Comparison of ENCODE assay signal across 7 mouse cellular contexts in the genomic region with DNA sequence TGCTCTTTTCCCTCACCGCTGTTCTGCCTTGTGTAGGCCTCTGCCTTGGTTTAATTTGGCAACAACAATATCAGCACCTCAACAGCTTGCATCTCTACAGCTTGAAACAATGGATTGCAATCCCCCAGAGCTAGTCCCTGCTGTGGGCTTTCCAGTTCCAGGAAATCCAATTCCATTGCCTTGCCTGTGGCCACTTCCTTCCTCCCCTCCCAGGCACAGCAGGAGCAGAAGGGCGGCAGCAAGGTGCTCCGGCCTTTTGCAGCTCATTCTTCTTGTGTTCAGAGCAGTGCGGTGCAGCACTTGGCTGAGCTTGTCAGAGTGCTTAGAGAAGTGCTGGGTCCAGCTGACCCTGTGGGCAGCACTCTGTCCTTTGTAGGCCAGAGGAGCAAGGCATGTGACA.
DNase-seq lines count a peak whose midpoint lies in the region; ATAC-seq and TF ChIP-seq lines count a peak whose summit lies in the region.

No protein-coding gene starts in this region.

- WGBS in kidney, postnatal 0 days = 53% methylated on average over 4 of the region's 4 CpGs

- H3K9me3 ChIP-seq in ES-Bruce4 (replicated peaks; ENCODE audit: control insufficient read depth, insufficient read depth, low read length, poor library complexity, severe bottlenecking) = no peaks in the 10 kb centered on the region
- H3K9me3 ChIP-seq in kidney, postnatal 0 days (replicated peaks; ENCODE audit: low read length) = no peaks in the 10 kb centered on the region

- no peaks in the 10 kb centered on the region for H3K36me3 ChIP-seq in ES-Bruce4 (ENCODE audit: control insufficient read depth, insufficient read depth, low read length, poor library complexity, severe bottlenecking)
- H3K36me3 ChIP-seq in kidney, postnatal 0 days (ENCODE audit: insufficient read depth, low read length) = peaks cover 42% of the 10 kb centered on the region

- no peaks in the 10 kb centered on the region for H3K27me3 ChIP-seq in ES-Bruce4 (ENCODE audit: control insufficient read depth, insufficient read depth, low read length, poor library complexity, severe bottlenecking)
- H3K27me3 ChIP-seq in kidney, postnatal 0 days (ENCODE audit: insufficient read depth, low read length) = no peaks in the 10 kb centered on the region

- no peak for TF ChIP-seq CTCF in ES-Bruce4 (IDR thresholded peaks at IDR 0.05; ENCODE audit: low read depth, low read length)
- no peak for TF ChIP-seq CTCF in kidney, postnatal 0 days (IDR thresholded peaks at IDR 0.05; ENCODE audit: low read depth)

- H3K9ac ChIP-seq in ES-Bruce4 (ENCODE audit: low read depth, poor library complexity, severe bottlenecking) = no peak overlapping the region
- no peak overlapping the region for H3K9ac ChIP-seq in kidney, postnatal 0 days (ENCODE audit: low read depth, low read length)

- no peak for TF ChIP-seq POLR2A in ES-Bruce4 (IDR thresholded peaks at IDR 0.05; ENCODE audit: insufficient read depth, low read length)

- no peak overlapping the region for H3K4me3 ChIP-seq in ES-Bruce4 (ENCODE audit: low read depth, low read length)
- H3K4me3 ChIP-seq in kidney, postnatal 0 days (replicated peaks; ENCODE audit: low read depth, low read length) = no peak overlapping the region

- peak; percentile 84 for TF ChIP-seq EP300 in ES-Bruce4 (IDR thresholded peaks at IDR 0.05; ENCODE audit: insufficient read depth, low read depth, low read length)

- DNase-seq in ZHBTc4 (ENCODE audit: low read depth, low spot score) = peak; percentile 49
- DNase-seq in heart, adult 18-20 months = peak; percentile 42 to 80
- DNase-seq in kidney, postnatal 0 days (ENCODE audit: low spot score) = no peak
- no peak for DNase-seq in right cerebral cortex, postnatal 25 days
- DNase-seq in Muller cell, postnatal 12 days (ENCODE audit: inconsistent ontology term) = no peak
- no peak for DNase-seq in frontal cortex, postnatal 25 days (ENCODE audit: low spot score in 2 of 2)

- peaks cover 2% of the 10 kb centered on the region for H3K4me1 ChIP-seq in ES-Bruce4 (ENCODE audit: control insufficient read depth, insufficient read depth, low read length)
- H3K4me1 ChIP-seq in kidney, postnatal 0 days (replicated peaks; ENCODE audit: insufficient read depth, low read length) = no peaks in the 10 kb centered on the region

- no peak overlapping the region for H3K27ac ChIP-seq in ES-Bruce4 (ENCODE audit: insufficient read depth, low read length)
- H3K27ac ChIP-seq in kidney, postnatal 0 days = peak overlapping the region; percentile 59; the same call in 1 of the 2 replicates

- ATAC-seq in kidney, postnatal 0 days (replicated peaks; ENCODE audit: low FRiP score, low read depth) = no peak

- no peak overlapping the region for H3K4me2 ChIP-seq in kidney, postnatal 0 days (ENCODE audit: low read length)

Comparison
In these comparisons a context has a peak if more than half of its experiments do, and no peak if none do; other contexts are left out.
1. DNase-seq: peak in ZHBTc4 (single experiment) and heart, adult 18-20 months (2 of 2); none in kidney, postnatal 0 days (single experiment), right cerebral cortex, postnatal 25 days (single experiment), Muller cell, postnatal 12 days (single experiment) and frontal cortex, postnatal 25 days (0 of 2).